Mouse (Mus musculus): ENCODE data around the gene Hephl1.
"Not testable (repeated sequence)": the region's sequence is repeated elsewhere in the genome, so short reads cannot be mapped to it uniquely, and the experiment has no call there.

Hephl1 gene

GRCm38 (mm10) chr9:15112008-15112407, at the start of gene Hephl1:
Gene Hephl1, minus strand, starts transcription at chr9:15112108.
- no peak for DNase-seq

- DNase-seq: no peak
Measured at GRCm38 (mm10) chr9:15149246-15149926, 37.5 kb upstream of the Hephl1 start.

- no peak for DNase-seq
Measured at GRCm38 (mm10) chr9:15140546-15140945, 28.6 kb upstream of the Hephl1 start.

GRCm38 (mm10) chr9:15125897-15126296, 14.0 kb upstream of the Hephl1 start:
- no peak for DNase-seq

GRCm38 (mm10) chr9:15122431-15122830, 10.5 kb upstream of the Hephl1 start:
- DNase-seq: no peak

GRCm38 (mm10) chr9:15120841-15121358, 9.0 kb upstream of the Hephl1 start:
- DNase-seq: no peak

GRCm38 (mm10) chr9:15120209-15120608, 8.3 kb upstream of the Hephl1 start:
- DNase-seq: no peak

- DNase-seq: no peak
Measured at GRCm38 (mm10) chr9:15119515-15119914, 7.6 kb upstream of the Hephl1 start.

- DNase-seq: no peak
Measured at GRCm38 (mm10) chr9:15116165-15116564, 4.3 kb upstream of the Hephl1 start.

- DNase-seq: no peak
Measured at GRCm38 (mm10) chr9:15114102-15114501, 2.2 kb upstream of the Hephl1 start.

GRCm38 (mm10) chr9:15108101-15108500, 3.8 kb downstream of the Hephl1 start:
- DNase-seq: no peak

GRCm38 (mm10) chr9:15105136-15105535, 6.8 kb downstream of the Hephl1 start:
- DNase-seq: no peak

- no peak for DNase-seq
Measured at GRCm38 (mm10) chr9:15103579-15104300, 8.2 kb downstream of the Hephl1 start.

GRCm38 (mm10) chr9:15101531-15102161, 10.3 kb downstream of the Hephl1 start:
- DNase-seq: no peak

GRCm38 (mm10) chr9:15098421-15098820, 13.5 kb downstream of the Hephl1 start:
- not testable (repeated sequence) for DNase-seq

GRCm38 (mm10) chr9:15097172-15097571, 14.7 kb downstream of the Hephl1 start:
- DNase-seq: no peak

GRCm38 (mm10) chr9:15096161-15096560, 15.7 kb downstream of the Hephl1 start:
- DNase-seq: no peak

GRCm38 (mm10) chr9:15095206-15095605, 16.7 kb downstream of the Hephl1 start:
- DNase-seq: no peak

- DNase-seq: no peak
Measured at GRCm38 (mm10) chr9:15068686-15069295, 43.1 kb downstream of the Hephl1 start.

- DNase-seq: no peak
Measured at GRCm38 (mm10) chr9:15067995-15068685, 43.8 kb downstream of the Hephl1 start.

GRCm38 (mm10) chr9:15064176-15064575, 47.7 kb downstream of the Hephl1 start:
- DNase-seq: no peak

- no peak for DNase-seq
Measured at GRCm38 (mm10) chr9:15060847-15061246, 51.1 kb downstream of the Hephl1 start.

- no peak for DNase-seq
Measured at GRCm38 (mm10) chr9:15060026-15060425, 51.9 kb downstream of the Hephl1 start.
